Comparison of ENCODE assay signal across 11 mouse cellular contexts in genomic region chr5:147133662-147134061, GRCm38 (mm10). TPM values are rescaled to one million over a fixed set of nuclear protein-coding genes. Genes with fewer than 3 reads are reported as not detected.
DNase-seq lines count a peak whose midpoint lies in the region; ATAC-seq lines count a peak whose summit lies in the region.
"Had no signal": no experiment of that assay in that cellular context is flagged by ENCODE, and none has a peak within 500 bp of the region (broad histone marks: within the 10 kb centered on the region; RNA-seq: fewer than 3 reads in every experiment).

No protein-coding gene starts in this region.

- H3K9me3 ChIP-seq in liver, embryonic 11.5 days (ENCODE audit: control insufficient read depth, low read length), result 0 out of 2 replicates have a peak, but pooled peaks cover 2% of the 10 kb centered on the region
- no peaks in the 10 kb centered on the region; the same call in 1 of the 2 replicates for H3K9me3 ChIP-seq in forebrain, embryonic 13.5 days (replicated peaks)
- H3K9me3 ChIP-seq in limb, embryonic 10.5 days (replicated peaks), result no peaks in the 10 kb centered on the region
- H3K9me3 ChIP-seq in neural tube, embryonic 14.5 days (ENCODE audit: control insufficient read depth, low read length), result no peaks in the 10 kb centered on the region

- H3K27me3 ChIP-seq in liver, embryonic 11.5 days (replicated peaks; ENCODE audit: control insufficient read depth, insufficient read depth, low read length), result 0 out of 2 replicates have a peak, but pooled peaks cover 2% of the 10 kb centered on the region
- H3K27me3 ChIP-seq in forebrain, embryonic 13.5 days, result peaks cover 71% of the 10 kb centered on the region
- no peaks in the 10 kb centered on the region for H3K27me3 ChIP-seq in limb, embryonic 10.5 days (ENCODE audit: low read depth, poor library complexity, severe bottlenecking)
- no peaks in the 10 kb centered on the region for H3K27me3 ChIP-seq in neural tube, embryonic 14.5 days (ENCODE audit: control insufficient read depth, insufficient read depth, low read length)

- WGBS in liver, embryonic 11.5 days, result 29% methylated on average over 17 of the region's 17 CpGs
- WGBS in forebrain, embryonic 13.5 days, result 5% methylated on average over 17 of the region's 17 CpGs
- WGBS in limb, embryonic 10.5 days, result 14% methylated on average over 17 of the region's 17 CpGs
- WGBS in neural tube, embryonic 14.5 days, result 10% methylated on average over 17 of the region's 17 CpGs

- DNase-seq in liver, embryonic 11.5 days (ENCODE audit: low spot score), result no peak
- no peak for DNase-seq in liver
- DNase-seq in limb, embryonic 10.5 days (ENCODE audit: low spot score), result peak; percentile 52
- no peak for DNase-seq in frontal cortex, postnatal 10 days (ENCODE audit: low spot score in 2 of 2)
- DNase-seq in thymus, postnatal 4 days, result no peak
- DNase-seq in adrenal gland, postnatal 4 days (ENCODE audit: low spot score in 2 of 2), result no peak
- DNase-seq: thymus, adult 2 months had no signal

- ATAC-seq in liver, embryonic 11.5 days (replicated peaks; ENCODE audit: low FRiP score), result no peak
- ATAC-seq in forebrain, embryonic 13.5 days, result no peak
- ATAC-seq in neural tube, embryonic 14.5 days (ENCODE audit: low read depth), result no peak

- no peak overlapping the region for H3K9ac ChIP-seq in liver, embryonic 11.5 days (ENCODE audit: low read depth, low read length)
- 0 out of 2 replicates have a peak overlapping the region, but pooled peaks have one; percentile 21 for H3K9ac ChIP-seq in forebrain, embryonic 13.5 days
- H3K9ac ChIP-seq in neural tube, embryonic 14.5 days (replicated peaks; ENCODE audit: low read depth, low read length), result 0 out of 2 replicates have a peak overlapping the region, but pooled peaks have one; percentile 16

- H3K4me3 ChIP-seq in liver, embryonic 11.5 days (ENCODE audit: low read depth, low read length), result no peak overlapping the region
- H3K4me3 ChIP-seq in forebrain, embryonic 13.5 days, result peak overlapping the region; percentile 18; the same call in 1 of the 2 replicates
- H3K4me3 ChIP-seq in limb, embryonic 10.5 days, result peak overlapping the region; percentile 39
- peak overlapping the region; percentile 5; the same call in 1 of the 2 replicates for H3K4me3 ChIP-seq in neural tube, embryonic 14.5 days (ENCODE audit: low read depth, low read length)
- H3K4me3 ChIP-seq: myocyte had no signal

- H3K4me1 ChIP-seq in liver, embryonic 11.5 days (replicated peaks; ENCODE audit: control insufficient read depth, insufficient read depth, low read length), result no peaks in the 10 kb centered on the region
- H3K4me1 ChIP-seq in forebrain, embryonic 13.5 days, result peaks cover 16% of the 10 kb centered on the region
- peaks cover 13% of the 10 kb centered on the region for H3K4me1 ChIP-seq in limb, embryonic 10.5 days
- H3K4me1 ChIP-seq in neural tube, embryonic 14.5 days (ENCODE audit: control insufficient read depth, insufficient read depth, low read length), result no peaks in the 10 kb centered on the region

- peak overlapping the region; percentile 38; the same call in 1 of the 2 replicates for H3K4me2 ChIP-seq in liver, embryonic 11.5 days
- peak overlapping the region; percentile 51 for H3K4me2 ChIP-seq in forebrain, embryonic 13.5 days
- peak overlapping the region; percentile 46 for H3K4me2 ChIP-seq in neural tube, embryonic 14.5 days (ENCODE audit: low read depth, low read length)

- no peak overlapping the region for H3K27ac ChIP-seq in liver, embryonic 11.5 days (ENCODE audit: low read depth, low read length)
- H3K27ac ChIP-seq in forebrain, embryonic 13.5 days, result no peak overlapping the region
- 0 out of 2 replicates have a peak overlapping the region, but pooled peaks have one; percentile 47 for H3K27ac ChIP-seq in limb, embryonic 10.5 days
- H3K27ac ChIP-seq in neural tube, embryonic 14.5 days (ENCODE audit: low read depth, low read length), result no peak overlapping the region

- H3K36me3 ChIP-seq in liver, embryonic 11.5 days (ENCODE audit: control insufficient read depth, insufficient read depth, low read length), result no peaks in the 10 kb centered on the region
- no peaks in the 10 kb centered on the region for H3K36me3 ChIP-seq in forebrain, embryonic 13.5 days (ENCODE audit: poor library complexity, severe bottlenecking)
- no peaks in the 10 kb centered on the region for H3K36me3 ChIP-seq in limb, embryonic 10.5 days
- no peaks in the 10 kb centered on the region for H3K36me3 ChIP-seq in neural tube, embryonic 14.5 days (ENCODE audit: control insufficient read depth, insufficient read depth, low read length)

RNA-seq across cellular contexts. Expression of gene Gsx1, which starts 54.8 kb away (rescaled TPM):
- not detected in 2 replicates for polyA plus RNA-seq in liver, embryonic 11.5 days (2014; fragmentation: Nextera tagmentation; extraction: Ambion mirVana)
- polyA plus RNA-seq in forebrain, embryonic 13.5 days (2015; fragmentation: Nextera tagmentation; extraction: Ambion mirVana), result 4.0 and 4.7 TPM in 2 replicates
- polyA plus RNA-seq in limb, embryonic 10.5 days (2016; fragmentation: Nextera tagmentation; extraction: Ambion mirVana), result not detected in 2 replicates
- 1.5 and 2.0 TPM in 2 replicates for polyA plus RNA-seq in neural tube, embryonic 14.5 days (2014; fragmentation: Nextera tagmentation; extraction: Ambion mirVana)
- total RNA-seq in adrenal gland, postnatal 4 days (2021), result not detected
- polyA plus RNA-seq: large intestine, adult 2 months; myocyte; thymus, adult 2 months had no signal

RNA-seq across cellular contexts. Expression of gene Polr1d, which starts 56.8 kb away (rescaled TPM):
- 180 and 182 TPM in 2 replicates for polyA plus RNA-seq in liver, embryonic 11.5 days (2014; fragmentation: Nextera tagmentation; extraction: Ambion mirVana)
- polyA plus RNA-seq in forebrain, embryonic 13.5 days (2015; fragmentation: Nextera tagmentation; extraction: Ambion mirVana), result 105 and 118 TPM in 2 replicates
- 129 and 149 TPM in 2 replicates for polyA plus RNA-seq in limb, embryonic 10.5 days (2016; fragmentation: Nextera tagmentation; extraction: Ambion mirVana)
- 101 and 108 TPM in 2 replicates for polyA plus RNA-seq in neural tube, embryonic 14.5 days (2014; fragmentation: Nextera tagmentation; extraction: Ambion mirVana)
- 100 to 1,000 TPM; 131 to 133 TPM for total RNA-seq in adrenal gland, postnatal 4 days (2021)

RNA-seq across cellular contexts. Expression of gene Lnx2, which starts 57.3 kb away (rescaled TPM):
- 13.3 and 13.7 TPM in 2 replicates for polyA plus RNA-seq in liver, embryonic 11.5 days (2014; fragmentation: Nextera tagmentation; extraction: Ambion mirVana)
- 4.7 and 5.6 TPM in 2 replicates for polyA plus RNA-seq in forebrain, embryonic 13.5 days (2015; fragmentation: Nextera tagmentation; extraction: Ambion mirVana)
- 10.4 and 12.0 TPM in 2 replicates for polyA plus RNA-seq in limb, embryonic 10.5 days (2016; fragmentation: Nextera tagmentation; extraction: Ambion mirVana)
- 3.9 and 6.6 TPM in 2 replicates for polyA plus RNA-seq in neural tube, embryonic 14.5 days (2014; fragmentation: Nextera tagmentation; extraction: Ambion mirVana)
- 10 to 100 TPM; 19.1 to 19.8 TPM for total RNA-seq in adrenal gland, postnatal 4 days (2021)
